Mouse (Mus musculus): ENCODE data around the gene Vmn2r39. TPM values are rescaled to one million over a fixed set of nuclear protein-coding genes. Genes with fewer than 3 reads are reported as not detected.
"Not testable (repeated sequence)": the region's sequence is repeated elsewhere in the genome, so short reads cannot be mapped to it uniquely, and the experiment has no call there.

Gene Vmn2r39
- not detected in 2 replicates for polyA plus RNA-seq (2012; ENCODE audit: insufficient read depth, insufficient read length, low replicate concordance, missing spikeins)

- H3K4me3 ChIP-seq (ENCODE audit: insufficient read depth, low read depth, low read length); H3K4me1 ChIP-seq (ENCODE audit: control insufficient read depth, insufficient read depth, low read length); H3K27ac ChIP-seq (ENCODE audit: insufficient read depth, low read depth, low read length): not testable (repeated sequence)
These were observed at the start of gene Vmn2r39 for GRCm38 (mm10) chr7:9030698-9031097. TSS of gene Vmn2r39 (minus strand) at chr7:9030798.

GRCm38 (mm10) chr7:9065353-9065752, 34.8 kb upstream of the Vmn2r39 start:
- H3K4me1 ChIP-seq (ENCODE audit: control insufficient read depth, insufficient read depth, low read length); H3K27ac ChIP-seq (ENCODE audit: insufficient read depth, low read depth, low read length); H3K4me3 ChIP-seq (ENCODE audit: insufficient read depth, low read depth, low read length): not testable (repeated sequence)
- WGBS: 85% methylated on average over 4 of the region's 4 CpGs

Other genes with a start within 250 kb of the Vmn2r39 start
- not detected in 2 replicates for gene Vmn2r40, start 99.4 kb downstream of the Vmn2r39 start, polyA plus RNA-seq (2012; ENCODE audit: insufficient read depth, insufficient read length, low replicate concordance, missing spikeins)
- gene Vmn2r38, start 67.1 kb upstream of the Vmn2r39 start, polyA plus RNA-seq (2012; ENCODE audit: insufficient read depth, insufficient read length, low replicate concordance, missing spikeins): not detected in 2 replicates
- gene Vmn2r37, start 192.9 kb upstream of the Vmn2r39 start, polyA plus RNA-seq (2012; ENCODE audit: insufficient read depth, insufficient read length, low replicate concordance, missing spikeins): not detected in 2 replicates